Mouse (Mus musculus): ENCODE measurements around the gene Tmprss11d.

DNA sequence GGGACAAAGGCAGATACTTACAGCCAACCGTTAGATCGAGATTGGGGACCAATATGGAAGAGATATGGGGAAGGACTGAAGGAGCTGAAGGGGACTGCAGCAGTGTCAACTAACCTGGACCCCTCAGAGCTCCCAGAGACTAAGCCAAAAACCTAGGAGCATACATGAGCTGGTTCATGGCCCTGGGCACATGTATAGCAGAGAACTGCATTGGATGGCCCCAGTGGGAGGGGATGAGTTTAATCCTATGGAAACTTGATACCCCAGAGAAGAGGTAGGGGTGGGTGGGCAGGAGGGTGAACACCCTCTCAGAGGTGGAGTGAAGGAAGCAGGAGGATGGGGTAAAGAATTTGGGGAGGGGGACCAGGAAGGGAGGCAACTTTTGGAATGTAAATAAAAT is 34.7 kb upstream of the Tmprss11d start:
- TF ChIP-seq CTCF (IDR thresholded peaks at IDR 0.05; ENCODE audit: extremely low read depth, insufficient read depth, insufficient read length, insufficient replicate concordance) (no peak), POLR2A (IDR thresholded peaks at IDR 0.05; ENCODE audit: low read depth, low read length) (no peak)

Measured in spleen, adult 2 months (tissue).